Mouse (Mus musculus) embryo, embryonic 10.5 days (tissue): ENCODE measurements around the gene Larp7.
A peak's percentile ranks its signal among the peaks of the same experiment; 100 is the strongest.

Experiments used
- DNase-seq: peaks from one replicate; pipeline ENCODE4 v3.0.0-alpha.2; 2015; ENCODE audit warnings: low spot score

Gene Larp7

DNA sequence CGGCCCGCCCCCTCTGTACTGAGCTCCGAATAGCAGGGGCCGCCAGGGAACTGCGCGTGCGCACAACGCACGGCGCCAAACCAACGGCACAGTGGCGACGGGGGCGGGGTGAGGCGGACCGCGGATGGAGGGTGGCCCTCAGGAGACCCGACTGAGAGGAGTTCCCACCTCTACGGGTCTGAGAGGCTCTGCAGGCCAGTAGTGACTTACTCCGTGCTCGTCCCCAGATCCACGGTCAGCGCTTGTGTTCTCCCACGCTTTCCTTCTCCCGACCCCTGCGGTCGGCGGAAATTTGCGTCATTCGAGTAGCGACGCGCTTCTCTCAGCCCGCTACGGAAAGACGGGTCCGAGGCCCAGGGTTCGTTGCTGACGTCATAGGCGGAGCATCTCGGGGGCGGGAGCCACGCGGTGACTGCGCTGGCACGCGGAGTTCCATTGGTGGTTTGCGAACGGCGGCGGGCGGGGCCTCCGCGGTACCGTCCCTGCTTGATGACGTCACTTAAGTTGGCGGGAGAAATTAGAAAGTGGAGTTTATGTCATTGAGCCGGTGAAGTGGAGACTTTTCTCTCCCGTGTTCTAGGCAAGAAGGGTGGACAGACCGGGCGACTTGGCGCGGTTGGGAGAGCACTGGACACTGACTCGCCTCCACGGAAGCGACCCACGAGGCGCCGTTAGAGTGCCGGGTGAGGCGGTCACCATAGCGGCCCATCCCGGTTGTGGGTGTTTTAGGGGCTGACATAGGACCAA, at the start of gene Larp7, which contains the start of gene Zgrf1:
Gene Larp7 (minus strand): TSS at position 377 of the 747 bp plus-strand sequence.
Gene Zgrf1 (plus strand): TSS at position 517 of the 747 bp plus-strand sequence.
- peak; percentile 99 for DNase-seq

DNA sequence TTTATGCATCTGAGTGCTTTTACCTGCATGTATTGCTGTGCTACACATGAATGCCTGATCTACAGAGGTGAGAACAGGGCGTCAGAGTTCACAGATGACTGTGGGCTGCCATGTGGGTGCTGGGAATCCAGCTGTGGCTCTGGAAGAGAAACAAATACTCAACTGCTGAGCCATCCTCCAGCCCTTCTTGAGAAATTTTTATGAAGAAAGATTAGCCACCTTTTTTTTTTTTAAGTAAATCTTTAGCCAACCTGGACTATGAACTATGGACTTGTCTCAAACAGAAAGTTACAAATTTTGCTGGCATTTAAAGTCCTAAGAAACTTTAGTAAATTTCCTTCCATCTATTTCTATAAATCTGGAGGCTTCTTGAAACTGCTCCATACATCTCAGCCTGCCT, 44.0 kb upstream of the Larp7 start:
- no peak for DNase-seq

DNA sequence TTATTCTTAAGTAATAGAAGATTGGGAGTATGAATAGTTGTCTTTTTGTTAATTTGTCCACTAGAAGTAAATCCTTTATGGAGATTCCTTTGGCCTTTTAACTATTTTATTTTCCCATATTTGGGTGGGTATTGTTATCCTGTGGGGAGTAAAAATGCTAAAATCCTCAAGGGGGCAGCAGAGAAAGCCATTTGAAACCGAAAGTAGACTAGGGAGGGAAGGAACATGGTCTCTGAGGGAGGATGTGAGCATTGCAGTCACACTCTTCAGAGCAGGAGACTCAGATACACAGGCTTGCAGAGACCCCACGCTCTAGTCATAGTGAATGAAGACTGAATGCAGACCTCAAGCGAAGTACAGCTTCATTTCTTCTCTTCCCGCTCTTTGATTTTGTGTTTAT, 19.4 kb upstream of the Larp7 start:
- DNase-seq, result peak; percentile 80

DNA sequence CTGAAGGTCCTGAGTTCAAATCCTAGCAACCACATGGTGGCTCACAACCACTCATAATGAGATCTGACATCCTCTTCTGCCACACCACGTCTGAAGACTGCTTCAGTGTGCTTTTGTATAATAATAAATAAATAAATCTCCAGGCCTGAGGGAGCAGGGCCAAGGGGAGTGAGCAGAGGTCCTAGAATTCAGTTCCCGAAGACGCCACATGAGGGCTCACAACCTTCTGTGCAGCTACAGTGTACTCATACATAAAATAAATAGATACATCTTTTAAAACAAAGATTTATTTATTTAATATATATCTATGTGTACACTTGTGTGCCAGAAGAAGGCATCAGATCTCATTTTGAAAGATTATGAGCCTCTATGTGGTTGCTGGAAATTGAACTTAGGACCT, 12.0 kb upstream of the Larp7 start:
- DNase-seq, result no peak

DNA sequence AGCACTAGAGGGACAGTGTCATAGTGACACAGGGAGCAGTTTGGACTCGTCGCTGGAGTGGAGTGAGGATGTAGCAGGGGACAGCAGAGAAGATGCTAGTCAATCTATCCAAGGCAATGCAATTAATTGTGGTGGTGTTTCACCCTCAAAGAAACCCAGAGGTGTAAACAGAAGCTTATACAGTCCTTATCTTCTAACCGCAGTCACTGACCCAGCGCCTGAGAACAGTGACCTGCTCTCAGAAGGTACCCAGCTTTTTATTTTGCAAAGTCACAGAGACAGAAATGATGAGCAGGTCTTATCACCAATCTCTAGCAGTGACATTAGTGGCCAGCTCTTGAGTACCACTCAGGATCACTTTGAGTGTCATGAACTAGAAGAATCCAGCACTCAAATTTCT, 9.8 kb upstream of the Larp7 start:
- no peak for DNase-seq

DNA sequence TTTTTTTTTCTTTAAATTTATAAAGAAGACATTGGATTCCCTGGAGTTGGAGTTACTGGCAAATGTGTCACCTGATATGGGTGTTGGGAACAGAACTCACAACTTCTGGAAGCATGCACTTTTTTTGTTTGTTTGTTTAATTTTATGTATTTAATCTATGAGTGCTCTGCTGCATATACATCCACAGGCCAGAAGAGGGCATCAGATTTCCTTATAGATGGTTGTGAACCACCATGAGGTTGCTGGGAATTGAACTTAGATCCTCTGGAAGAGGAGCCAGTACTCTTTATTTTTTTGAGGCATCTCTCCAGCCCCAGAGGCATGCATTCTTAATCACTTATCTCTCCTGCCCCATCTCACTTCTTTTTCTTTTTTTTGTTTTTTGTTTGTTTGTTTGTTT, 5.1 kb upstream of the Larp7 start:
- DNase-seq, result peak; percentile 25

DNA sequence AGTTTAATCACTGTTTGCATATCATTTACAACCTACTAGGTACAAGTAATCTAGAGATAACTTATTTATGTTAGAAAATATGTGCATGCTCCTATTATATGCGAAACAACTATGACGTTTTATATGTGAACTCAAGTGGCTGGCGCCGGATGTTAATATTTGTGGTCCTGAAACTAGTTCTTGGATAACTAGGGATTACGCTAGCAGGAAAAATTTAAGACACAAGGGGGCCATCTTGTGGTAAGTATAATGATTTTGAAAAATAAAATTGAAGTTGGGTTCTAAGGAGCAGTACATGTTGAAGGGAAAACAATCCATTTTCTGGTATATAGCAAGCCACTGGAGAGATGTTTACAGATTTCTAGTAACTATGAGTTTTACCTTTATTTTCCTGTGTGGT, 1.6 kb upstream of the Larp7 start:
- peak; percentile 40 for DNase-seq

DNA sequence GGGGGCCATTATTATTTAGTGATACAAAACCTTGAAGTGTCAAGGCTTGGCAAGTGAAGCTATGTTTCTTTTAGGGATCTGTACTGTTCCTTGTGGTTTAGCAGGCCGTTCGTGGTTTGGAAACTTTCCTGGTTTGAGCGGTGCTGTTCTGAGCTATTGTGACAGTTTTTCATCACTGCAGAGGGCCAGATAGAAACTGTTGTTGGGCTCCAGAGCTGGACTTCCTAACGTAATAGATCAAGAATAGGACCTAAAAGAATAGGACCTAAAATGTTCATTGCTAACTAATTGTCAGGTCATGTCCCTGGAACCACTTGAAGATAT, 533 bp upstream of the Larp7 start:
- no peak for DNase-seq

DNA sequence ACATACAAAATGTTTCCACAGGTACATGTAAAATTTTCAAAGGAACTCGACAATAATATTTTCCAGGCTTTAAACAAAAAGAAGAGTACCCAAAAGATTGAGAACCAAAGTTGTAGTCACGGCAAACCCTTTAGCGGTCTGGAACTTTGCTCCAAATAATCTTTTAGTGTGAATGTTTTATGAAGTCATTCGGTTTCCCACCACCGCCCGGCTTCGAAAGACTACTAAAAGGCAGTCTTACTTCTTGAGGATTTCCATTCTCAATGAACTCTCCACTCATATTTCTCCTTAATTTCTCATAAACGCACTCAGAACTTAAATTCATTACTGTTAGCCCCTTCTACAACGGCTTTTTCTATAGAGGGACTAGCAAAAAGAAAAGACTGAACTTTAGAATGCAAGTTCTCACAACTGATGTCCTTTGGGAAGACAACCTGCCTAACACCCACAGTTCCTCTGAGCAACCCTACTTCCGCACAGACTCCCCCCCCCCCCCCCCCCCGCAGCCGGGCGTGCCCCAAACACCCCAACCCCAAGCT, 646 bp downstream of the Larp7 start:
- DNase-seq, result no peak

DNA sequence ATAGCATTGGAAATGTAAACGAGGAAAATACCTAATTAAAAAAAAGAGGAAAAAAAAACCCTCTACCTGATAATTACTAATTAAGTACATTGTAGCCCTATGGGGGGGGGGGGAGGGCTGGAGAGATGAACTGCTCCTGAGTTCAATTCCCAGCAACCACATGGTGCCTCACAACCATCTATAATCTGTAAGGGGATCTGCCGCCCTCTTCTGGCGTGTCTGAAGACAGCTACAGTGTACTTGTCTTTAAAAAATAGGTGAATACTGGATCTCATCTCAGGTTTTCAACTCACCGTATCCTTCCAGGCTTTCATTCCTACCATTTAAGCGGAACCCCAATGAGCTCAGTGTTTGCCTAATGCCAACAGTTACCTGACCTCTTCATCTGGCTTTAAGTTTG, 5.3 kb downstream of the Larp7 start:
- peak; percentile 66 for DNase-seq

DNA sequence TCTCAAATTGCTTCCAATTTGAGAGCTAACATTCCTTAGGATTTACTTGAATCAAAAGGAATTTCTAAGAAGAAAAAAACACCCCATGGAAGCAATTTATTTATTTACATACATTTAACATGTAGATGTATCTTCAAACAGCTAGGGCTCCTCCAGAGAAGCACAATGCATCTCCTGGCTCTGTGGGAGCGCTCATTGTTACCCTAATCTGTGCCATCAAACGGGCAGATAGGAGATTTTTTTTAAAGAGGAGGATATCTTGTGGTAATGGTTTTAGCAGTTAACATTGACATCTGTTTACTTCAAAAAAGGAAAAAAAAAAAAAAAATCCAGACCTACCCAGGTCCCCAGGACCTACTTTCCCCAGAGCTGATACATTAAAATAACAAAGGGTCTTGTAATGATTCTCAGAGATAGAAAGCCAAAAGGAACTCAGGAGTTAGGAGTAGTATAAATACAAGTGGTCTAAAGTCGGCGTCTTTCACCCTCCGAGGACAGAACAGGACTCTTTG, 8.5 kb downstream of the Larp7 start:
- no peak for DNase-seq

DNA sequence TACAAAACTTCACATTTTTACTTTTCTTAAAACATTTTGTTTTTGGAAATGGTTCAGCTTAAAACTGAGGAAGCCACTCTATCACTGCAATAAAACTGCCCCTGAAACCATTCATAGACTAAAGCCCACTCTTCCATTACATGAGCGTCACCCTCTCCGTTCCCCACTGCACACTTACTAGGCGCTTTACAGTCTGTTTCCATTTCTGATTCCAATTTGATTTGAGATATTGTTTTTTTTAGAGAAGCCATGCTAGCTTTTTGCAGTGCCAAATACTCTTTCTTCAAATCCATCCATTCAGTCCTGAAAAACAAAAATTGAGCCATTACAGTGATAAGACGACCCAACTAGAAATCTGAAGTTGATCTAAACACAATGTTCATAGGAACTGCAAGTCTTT, 9.2 kb downstream of the Larp7 start:
- no peak for DNase-seq

DNA sequence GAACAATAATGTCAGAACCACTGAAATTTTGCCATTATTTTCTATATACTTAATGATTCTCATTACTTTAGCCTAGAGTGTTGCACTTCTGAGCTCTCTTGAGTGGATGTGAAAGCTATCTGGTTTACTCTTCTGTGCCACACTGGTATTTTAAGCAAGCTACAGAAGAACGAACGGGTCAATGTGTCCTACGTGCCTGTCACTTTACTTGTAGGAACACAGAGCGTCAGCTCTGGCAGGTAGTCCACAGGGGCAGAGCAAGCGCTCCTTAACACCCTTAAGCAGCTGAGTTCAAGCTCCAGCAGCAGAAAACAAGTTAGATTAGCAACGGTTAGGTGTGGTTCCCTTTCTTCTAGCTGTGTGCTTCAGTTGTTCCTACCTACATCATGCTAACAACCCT, 14.0 kb downstream of the Larp7 start:
- no peak for DNase-seq

DNA sequence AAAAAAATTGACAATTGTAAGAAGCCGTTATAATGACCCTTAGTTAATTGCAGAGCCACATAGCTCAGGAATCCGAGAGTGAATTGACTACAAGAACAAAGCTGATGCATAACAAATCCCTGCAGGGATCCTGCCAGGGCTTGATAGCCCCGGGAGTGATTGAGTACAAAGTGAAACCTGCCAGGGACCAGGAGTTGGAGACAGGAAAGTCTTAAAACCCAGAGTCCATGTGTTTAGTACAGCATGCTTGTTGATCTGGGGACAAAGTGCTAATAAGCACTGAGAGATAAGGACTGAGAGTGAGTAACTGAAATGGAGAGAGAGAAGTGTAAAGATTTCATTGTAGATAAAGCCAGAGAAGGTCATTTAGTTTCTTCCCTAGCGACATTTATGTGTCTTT, 22.9 kb downstream of the Larp7 start:
- peak; percentile 6 for DNase-seq

DNA sequence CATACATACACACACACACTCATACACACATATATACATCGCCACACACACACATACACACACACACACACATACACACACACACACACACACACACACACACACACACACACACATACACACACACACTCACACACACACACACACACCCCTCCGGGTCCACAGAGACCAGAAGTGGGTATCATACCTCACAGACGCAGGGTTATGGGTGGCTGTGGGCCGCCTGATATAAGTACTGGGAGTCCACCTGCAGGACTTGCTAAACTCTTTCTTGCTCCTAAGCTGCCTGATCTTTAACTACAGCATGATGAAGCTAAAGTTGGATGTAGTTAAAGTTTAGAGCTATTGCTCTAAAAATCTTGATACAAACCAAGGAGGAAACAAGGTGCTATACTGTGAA, 23.3 kb downstream of the Larp7 start:
- DNase-seq, result no peak

DNA sequence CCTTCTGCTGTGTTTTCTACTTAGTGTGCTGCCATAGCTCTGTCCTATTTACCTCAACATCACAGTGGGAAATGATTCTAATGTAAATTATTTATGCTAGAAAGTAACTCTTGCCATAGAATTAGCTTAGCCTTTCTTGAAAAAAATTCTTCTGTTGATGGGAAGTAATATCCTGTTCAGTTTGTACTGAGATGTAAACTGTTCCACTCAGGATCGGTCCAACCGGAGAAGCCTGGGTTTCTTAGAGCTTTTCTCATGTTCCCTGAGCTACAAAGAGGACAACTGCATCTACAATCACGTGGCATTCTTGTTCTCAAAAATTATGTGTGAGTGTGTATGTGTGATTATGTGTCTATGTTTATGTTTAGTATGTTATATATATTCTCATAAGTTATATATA, 23.9 kb downstream of the Larp7 start:
- no peak for DNase-seq

DNA sequence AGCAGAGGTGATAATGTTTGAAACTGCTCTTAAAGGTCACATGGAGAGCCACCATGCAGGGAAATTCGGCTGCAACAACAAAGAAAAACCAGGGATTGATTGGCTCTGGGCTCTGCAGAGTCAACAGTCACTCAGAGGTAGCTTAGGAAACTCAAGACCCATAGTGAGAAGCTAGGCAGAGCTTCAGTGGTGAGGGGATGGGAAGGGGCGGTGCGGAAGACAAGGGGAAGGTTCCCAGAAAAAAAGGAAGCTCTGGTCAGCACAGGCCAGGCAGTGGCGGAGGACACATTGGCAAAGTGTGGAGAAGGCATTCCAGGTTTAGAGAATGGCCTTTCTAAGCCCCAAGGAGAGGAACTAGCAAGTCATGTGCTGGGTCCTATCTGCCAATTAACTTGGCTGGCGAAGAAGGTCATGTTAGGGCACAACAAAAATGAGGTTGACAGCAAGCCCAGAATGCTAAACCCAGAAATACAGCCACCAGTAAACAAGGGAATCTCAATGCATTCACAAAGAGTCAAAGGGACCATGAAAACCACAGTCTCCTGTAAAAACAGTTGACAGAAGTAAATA, 25.6 kb downstream of the Larp7 start:
- no peak for DNase-seq

DNA sequence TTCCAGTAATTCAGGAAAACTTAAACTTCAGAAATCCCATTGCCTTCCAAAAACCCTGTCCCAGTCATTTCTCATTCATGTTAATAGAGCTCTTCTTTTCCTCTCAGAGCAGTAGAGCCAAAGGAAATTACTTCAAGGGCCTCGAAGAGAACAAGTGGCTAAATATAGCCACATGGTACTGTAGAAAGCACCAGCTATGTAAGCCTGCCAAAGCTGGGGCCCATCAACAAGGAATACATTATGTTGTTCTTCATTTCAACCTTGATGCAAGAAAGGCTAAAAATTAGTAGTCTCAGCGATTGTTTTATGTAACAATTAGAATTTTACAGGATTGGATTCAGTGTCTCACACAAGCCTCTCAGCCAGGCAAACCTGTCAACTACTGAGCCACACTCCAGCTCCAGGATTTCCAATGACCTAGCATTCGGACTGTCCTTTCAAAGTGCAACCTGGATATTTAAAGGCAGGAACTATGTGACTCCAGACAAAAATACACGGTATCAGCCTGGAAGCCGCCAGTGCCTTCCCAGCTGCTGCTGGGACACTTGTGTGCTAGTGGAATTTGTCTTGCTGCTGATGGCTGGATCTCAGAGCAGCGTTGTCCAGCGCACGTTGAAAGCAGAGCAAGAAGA, 27.8 kb downstream of the Larp7 start:
- no peak for DNase-seq

DNA sequence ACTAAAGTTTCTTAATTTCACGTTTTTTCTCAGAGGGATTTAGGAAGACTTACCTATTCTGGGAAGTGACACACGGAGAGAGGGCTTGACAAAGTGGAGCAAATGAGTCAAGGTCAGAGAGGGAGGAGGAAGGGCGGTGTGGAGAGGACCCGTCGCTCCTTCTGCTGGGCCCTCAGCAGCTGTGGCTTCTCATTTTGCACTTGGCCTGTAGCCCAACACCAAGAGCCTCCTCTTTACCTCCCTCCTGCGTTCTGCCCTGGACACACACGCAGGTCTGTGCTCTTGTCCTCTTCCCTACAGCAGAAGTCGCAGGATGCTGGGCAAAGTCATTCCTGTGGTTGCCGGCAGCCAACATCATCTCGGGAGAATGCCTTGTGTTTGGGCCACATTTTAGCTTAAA, 32.0 kb downstream of the Larp7 start:
- no peak for DNase-seq

DNA sequence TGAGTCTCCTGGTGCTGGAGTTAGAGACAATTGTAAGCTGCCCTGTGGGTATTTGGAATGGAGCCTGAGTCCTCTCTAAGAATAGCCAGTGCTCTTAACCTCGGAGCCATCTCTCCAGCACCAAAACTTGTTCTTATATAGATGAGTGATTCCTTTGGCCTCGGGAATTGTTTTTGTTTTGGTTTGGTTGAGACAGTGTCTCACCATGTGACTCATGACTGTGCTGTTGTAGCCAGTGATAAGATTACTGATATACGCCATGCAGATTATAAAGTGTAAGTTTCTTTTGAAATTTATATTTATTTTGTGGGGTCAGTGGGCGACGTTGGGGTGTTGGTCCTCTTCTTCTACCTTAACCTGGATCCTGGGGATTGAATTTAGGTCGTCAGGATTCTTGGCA, 32.8 kb downstream of the Larp7 start:
- DNase-seq, result no peak

DNA sequence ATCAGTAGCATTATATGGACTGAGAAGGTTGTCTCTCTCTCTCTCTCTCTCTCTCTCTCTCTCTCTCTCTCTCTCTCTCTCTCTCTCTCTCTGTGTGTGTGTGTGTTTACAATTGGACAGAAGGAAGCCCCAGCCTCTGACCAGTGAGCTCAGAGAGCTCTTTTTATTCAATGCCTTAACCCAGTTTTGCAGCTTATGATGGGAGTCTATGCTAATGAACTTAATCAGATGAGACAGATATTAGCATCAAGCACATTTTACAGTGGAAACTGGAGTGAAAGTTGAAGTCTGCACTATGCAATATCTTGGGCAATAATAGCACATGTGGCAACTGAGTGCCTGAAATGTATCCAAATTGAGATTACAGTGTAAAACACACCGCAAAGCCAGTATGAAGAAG, 37.9 kb downstream of the Larp7 start:
- no peak for DNase-seq

DNA sequence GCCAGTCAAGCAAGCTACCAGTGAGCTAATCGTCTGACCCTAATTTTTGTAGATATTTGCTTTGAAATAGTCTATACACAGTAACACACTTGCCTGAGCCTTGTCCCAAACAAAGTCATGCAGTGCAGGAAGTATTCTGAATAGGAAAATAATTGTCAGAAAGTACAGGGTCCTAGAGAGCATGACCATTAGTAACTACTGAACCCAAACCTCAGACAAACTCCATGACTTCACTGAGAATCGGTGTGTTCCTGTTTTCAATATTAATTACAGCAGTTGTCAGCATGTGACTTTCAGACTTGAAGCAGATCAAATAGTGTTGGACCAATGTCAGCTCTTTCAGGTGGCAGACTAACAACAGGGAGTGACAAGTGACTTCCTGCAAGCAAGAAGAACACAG, 39.5 kb downstream of the Larp7 start:
- DNase-seq, result no peak

DNA sequence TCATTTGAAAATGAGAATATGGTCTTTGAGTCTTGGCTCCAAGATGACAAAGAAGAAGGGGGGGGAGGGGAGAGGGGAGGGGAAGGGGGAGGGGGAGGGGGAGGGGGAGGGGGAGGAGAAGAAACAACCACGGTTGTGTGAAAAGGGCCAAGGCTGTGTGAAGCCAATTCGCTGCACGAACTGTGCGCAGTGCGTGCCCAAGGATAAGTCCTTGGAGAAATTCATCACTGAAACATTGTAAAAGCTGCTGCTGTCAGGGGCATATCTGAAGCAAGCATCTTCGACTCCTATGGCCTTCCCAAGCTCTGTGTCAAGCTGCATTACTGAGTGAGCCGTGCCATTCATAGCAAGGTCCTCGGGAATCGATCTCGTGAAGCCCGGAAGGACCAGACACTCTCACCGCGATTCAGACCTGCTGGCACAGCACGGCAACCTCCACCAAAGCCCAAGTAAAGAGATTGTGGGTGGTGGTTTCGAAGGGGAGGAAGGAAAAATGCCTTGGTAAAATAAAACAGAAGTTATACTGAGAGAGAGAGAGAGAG, 40.3 kb downstream of the Larp7 start:
- DNase-seq, result no peak
